Mouse (Mus musculus): ENCODE measurements around the gene Abhd14b.

DNA sequence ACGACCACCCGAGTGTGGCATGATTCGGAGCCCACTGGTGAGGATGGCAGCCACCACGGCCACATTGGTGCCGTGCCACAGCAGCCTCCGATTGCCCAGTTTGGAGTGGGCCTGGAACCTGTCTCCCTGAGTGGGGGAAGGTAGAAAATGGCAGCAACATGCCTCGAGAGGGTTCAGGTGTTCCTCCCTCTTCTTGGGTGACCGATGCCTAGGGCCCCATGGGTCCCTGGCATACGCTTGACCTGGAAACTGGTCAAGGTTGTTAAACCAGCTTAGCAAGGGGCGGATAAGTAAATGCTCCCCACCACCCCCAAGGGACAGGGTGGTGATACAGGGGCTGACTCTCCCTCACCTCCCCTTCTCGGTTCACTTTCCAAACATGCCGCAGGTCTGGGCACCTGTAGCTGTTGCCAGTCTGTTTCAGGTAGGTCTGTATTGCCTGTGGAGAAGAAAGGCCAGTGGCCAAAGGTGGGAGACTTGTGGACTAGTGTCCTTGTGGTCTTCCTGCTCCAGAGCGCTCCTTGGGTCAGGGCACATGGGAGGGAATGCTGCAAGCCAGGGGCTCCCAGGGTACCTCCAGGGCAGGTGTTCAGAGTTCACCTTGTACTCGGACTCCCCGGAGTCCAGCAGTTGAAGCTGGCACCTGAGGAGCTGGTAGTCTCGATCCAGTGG lies 26.0 kb downstream of the Abhd14b start:
- TF ChIP-seq POLR2A (IDR thresholded peaks at IDR 0.05; ENCODE audit: low read depth, low read length) (no peak), CTCF (conservative IDR thresholded peaks at IDR 0.05; ENCODE audit: insufficient read depth, insufficient read length, low read depth, low read length) (no peak)
